Mouse (Mus musculus): Measurements from ENCODE around the gene Csk. TPM values are rescaled to one million over a fixed set of nuclear protein-coding genes. Genes with fewer than 3 reads are reported as not detected.

Csk gene
- polyA plus RNA-seq, 1 experiment: 138 TPM

DNA sequence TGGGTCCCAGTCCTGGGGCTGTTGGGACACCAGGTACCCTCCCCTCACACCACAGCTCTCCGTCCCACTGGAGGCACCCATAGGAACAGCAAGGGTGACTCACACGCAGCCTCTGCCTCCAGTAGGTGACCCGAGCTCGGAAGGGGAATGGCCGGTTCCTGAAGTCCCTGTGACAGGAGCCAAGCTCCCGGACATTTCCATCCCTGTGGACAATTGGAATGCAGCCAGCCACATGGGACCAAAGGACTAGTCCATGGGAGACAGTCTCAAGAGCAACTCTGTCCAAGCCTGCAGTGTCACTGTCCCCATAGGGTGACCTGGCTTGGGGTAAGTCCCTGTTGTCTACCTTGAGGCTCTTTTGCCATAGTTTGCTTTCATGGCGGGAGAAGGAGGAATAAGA is 39.5 kb downstream of the Csk start:
- TF ChIP-seq CTCF (IDR thresholded peaks at IDR 0.05; ENCODE audit: borderline replicate concordance, extremely low read depth, insufficient read depth, insufficient read length): no peak
- TF ChIP-seq POLR2A (IDR thresholded peaks at IDR 0.05; ENCODE audit: borderline replicate concordance, extremely low read depth, insufficient read depth, insufficient read length, poor library complexity, severe bottlenecking): no peak
- no peak for DNase-seq (ENCODE audit: low read depth)

DNA sequence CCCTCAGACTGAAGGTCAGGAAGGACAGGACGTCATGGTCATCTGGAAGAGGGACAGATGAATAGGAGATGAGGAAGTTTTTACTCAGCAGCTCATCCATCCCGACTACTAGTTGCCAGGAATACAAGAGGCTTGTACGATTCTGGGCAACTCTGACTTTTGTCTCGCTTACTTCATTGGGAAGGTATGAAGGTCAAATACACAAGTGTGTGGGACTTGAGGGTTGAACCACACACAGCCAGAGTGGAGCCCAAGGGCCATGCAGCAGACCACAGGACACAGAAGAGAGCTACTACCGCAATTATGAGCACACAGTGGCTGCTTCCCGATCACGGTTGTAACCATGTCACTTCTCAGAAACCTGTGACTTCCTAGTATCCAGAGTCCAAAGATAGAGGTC is 40.8 kb downstream of the Csk start:
- DNase-seq (ENCODE audit: low read depth): no peak
- TF ChIP-seq CTCF (IDR thresholded peaks at IDR 0.05; ENCODE audit: borderline replicate concordance, extremely low read depth, insufficient read depth, insufficient read length) (no peak), POLR2A (IDR thresholded peaks at IDR 0.05; ENCODE audit: borderline replicate concordance, extremely low read depth, insufficient read depth, insufficient read length, poor library complexity, severe bottlenecking) (no peak)

DNA sequence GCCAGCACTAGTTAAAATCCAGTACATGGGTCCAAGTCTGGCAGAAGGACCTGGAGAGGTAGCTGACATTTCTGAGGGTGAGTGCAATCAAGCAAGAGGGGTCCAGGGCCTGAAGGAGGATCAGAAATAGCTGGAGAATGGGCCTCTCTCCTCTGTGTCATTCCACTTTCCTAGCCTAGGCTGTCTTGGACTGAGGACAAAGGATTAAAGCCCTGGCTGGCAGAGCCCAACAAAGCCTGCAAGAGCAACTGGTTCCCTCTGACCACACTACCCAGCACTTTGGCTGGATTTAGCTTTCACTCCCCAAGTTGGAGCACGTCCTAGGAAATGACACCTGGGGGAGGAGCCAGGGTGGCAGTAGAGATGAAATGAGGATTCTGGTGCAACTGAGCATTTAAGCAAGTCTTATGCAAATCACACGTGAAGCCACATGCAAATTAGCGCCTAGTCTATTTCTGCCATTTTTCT is 43.0 kb downstream of the Csk start:
- DNase-seq (ENCODE audit: low read depth): peak; percentile 85
- no peak for TF ChIP-seq CTCF (IDR thresholded peaks at IDR 0.05; ENCODE audit: borderline replicate concordance, extremely low read depth, insufficient read depth, insufficient read length)
- no peak for TF ChIP-seq POLR2A (IDR thresholded peaks at IDR 0.05; ENCODE audit: borderline replicate concordance, extremely low read depth, insufficient read depth, insufficient read length, poor library complexity, severe bottlenecking)

DNA sequence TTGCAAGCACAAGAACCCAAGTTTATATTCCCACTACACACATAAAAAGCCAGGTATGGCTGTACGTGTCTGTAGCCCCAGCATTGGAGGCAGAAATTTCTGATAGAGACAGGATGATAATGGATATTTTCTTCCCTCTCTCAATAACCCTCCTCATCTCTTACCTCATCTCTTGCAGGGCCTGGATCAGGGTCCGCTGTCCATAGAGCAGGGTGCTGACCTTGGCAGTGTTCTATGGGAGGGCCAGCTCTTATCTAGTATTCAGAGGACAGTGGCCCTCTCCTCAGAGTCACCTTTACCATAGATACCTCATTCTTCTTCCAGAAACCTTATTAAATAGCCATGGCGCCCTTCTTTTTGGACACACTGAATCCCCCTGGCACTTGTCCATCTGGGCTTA is 43.6 kb downstream of the Csk start:
- no peak for DNase-seq (ENCODE audit: low read depth)
- TF ChIP-seq POLR2A (IDR thresholded peaks at IDR 0.05; ENCODE audit: borderline replicate concordance, extremely low read depth, insufficient read depth, insufficient read length, poor library complexity, severe bottlenecking): no peak
- TF ChIP-seq CTCF (IDR thresholded peaks at IDR 0.05; ENCODE audit: borderline replicate concordance, extremely low read depth, insufficient read depth, insufficient read length): no peak

DNA sequence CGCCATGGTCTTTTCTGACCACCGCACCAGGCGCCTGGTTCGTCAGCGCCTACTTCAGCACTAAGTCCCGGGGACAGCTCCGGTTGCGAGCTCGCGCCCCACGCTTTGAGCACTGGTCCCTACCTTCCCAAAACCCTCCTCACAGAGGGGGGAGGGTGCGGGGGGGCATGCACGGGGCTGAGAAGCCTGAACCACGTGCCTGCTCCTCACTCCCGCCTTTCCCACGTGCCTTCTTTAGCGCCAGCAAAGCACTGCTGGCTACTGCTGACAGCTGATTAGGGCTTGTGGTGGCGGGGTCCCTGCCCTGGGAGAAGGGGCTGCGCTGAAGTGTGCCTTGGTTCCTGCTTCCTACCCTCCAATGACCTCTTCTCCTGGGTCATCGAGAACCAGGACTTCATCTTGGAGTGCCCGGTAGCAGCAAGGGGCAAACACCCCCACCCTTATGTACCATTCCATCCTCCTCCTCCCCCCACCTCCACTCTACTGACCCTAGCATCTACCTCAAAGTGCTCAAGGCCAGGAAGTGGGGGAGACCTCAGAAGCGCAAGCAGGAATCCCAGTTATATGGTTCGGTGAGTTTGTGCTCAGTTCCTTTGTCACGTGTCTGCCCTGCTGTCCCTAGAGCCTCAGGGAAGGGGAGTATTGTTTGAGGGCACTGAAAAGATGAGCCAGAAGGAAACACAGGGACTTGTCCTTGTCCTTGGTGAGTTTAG is 47.1 kb downstream of the Csk start, which contains the start of gene Cplx3:
Gene Cplx3 (minus strand): TSS at position 143 of the 713 bp plus-strand sequence.
- no peak for TF ChIP-seq CTCF (IDR thresholded peaks at IDR 0.05; ENCODE audit: borderline replicate concordance, extremely low read depth, insufficient read depth, insufficient read length)
- TF ChIP-seq POLR2A (IDR thresholded peaks at IDR 0.05; ENCODE audit: borderline replicate concordance, extremely low read depth, insufficient read depth, insufficient read length, poor library complexity, severe bottlenecking): no peak
- peak; percentile 59 for DNase-seq (ENCODE audit: low read depth)

DNA sequence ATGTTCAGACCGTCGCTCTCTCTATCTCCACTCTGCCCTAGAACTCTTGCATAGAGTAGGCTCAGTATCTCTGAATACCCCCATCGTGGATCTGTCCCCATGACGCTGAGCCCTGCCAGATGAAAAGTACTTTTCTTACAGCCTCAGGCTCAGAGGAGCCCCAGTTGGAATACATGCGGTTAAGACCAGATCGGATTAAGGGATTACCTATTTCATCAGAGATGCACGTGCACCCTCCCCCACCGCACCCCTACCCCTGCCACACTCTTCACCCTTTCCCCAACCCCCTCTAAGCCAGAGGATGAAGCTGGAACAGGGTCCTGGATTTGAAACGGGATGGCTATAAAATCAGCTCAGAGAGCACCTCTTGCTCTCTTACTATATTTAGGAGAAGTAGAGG is 47.9 kb downstream of the Csk start:
- DNase-seq (ENCODE audit: low read depth): no peak
- no peak for TF ChIP-seq CTCF (IDR thresholded peaks at IDR 0.05; ENCODE audit: borderline replicate concordance, extremely low read depth, insufficient read depth, insufficient read length)
- no peak for TF ChIP-seq POLR2A (IDR thresholded peaks at IDR 0.05; ENCODE audit: borderline replicate concordance, extremely low read depth, insufficient read depth, insufficient read length, poor library complexity, severe bottlenecking)

DNA sequence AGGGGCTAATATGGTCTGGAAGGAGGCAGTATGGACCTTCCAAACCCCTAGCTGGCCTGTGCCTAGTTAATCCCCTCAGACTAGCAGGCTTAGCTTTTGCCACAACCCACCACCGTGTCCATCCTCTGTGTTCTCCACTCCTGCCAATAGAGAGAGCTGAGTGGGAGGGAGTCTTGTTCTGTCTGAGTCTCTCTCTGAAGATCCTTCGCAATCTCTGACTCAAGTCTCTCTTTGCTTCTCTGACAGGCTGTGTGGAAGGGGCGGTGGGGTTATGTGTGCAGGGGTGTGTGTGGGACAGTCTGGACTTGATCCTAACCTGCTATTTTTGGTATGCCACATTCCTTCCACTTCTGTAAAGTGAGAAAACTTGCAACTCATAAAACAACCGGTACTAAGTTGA is 48.6 kb downstream of the Csk start:
- no peak for DNase-seq (ENCODE audit: low read depth)
- TF ChIP-seq CTCF (IDR thresholded peaks at IDR 0.05; ENCODE audit: borderline replicate concordance, extremely low read depth, insufficient read depth, insufficient read length) (no peak), POLR2A (IDR thresholded peaks at IDR 0.05; ENCODE audit: borderline replicate concordance, extremely low read depth, insufficient read depth, insufficient read length, poor library complexity, severe bottlenecking) (no peak)

DNA sequence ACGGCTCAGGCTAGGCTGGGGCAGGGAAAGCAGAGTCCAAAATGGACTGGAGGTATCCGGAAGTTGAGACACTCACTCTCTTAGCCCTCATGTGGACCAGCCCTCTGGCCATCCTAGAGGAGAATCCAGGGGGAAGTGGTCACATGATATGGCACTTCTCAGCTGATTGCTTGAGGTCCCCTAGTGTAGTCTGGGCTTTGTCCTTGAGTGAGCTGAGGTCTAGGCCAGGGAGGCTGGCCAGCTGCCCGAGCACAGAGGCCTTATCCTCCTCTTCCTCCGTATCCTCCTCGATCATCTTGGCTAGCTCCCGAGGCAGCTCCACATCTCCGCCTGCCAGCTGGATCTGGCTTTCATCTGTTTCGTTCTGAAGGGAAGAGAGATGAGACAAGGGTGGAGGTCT is 51.3 kb downstream of the Csk start:
- no peak for DNase-seq (ENCODE audit: low read depth)
- TF ChIP-seq POLR2A (IDR thresholded peaks at IDR 0.05; ENCODE audit: borderline replicate concordance, extremely low read depth, insufficient read depth, insufficient read length, poor library complexity, severe bottlenecking): no peak
- TF ChIP-seq CTCF (IDR thresholded peaks at IDR 0.05; ENCODE audit: borderline replicate concordance, extremely low read depth, insufficient read depth, insufficient read length): no peak

DNA sequence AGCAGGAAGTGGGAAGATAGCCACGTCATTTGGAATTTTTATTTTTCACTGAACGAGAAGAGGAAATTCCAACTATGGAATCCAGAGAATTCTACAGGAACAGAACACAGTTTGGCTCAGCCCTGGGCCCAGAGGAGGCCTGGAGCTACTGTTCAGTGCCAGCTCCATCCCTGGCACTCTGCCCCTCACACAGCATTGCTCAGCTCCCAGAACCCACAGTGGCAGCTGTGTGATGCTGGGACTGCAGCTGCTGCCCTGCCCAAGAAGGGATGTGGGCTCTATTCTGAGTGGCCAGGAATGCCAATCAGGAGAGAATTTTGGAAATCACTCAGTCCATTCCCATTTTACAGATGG is 52.1 kb downstream of the Csk start:
- TF ChIP-seq POLR2A (IDR thresholded peaks at IDR 0.05; ENCODE audit: borderline replicate concordance, extremely low read depth, insufficient read depth, insufficient read length, poor library complexity, severe bottlenecking): no peak
- TF ChIP-seq CTCF (IDR thresholded peaks at IDR 0.05; ENCODE audit: borderline replicate concordance, extremely low read depth, insufficient read depth, insufficient read length): no peak

DNA sequence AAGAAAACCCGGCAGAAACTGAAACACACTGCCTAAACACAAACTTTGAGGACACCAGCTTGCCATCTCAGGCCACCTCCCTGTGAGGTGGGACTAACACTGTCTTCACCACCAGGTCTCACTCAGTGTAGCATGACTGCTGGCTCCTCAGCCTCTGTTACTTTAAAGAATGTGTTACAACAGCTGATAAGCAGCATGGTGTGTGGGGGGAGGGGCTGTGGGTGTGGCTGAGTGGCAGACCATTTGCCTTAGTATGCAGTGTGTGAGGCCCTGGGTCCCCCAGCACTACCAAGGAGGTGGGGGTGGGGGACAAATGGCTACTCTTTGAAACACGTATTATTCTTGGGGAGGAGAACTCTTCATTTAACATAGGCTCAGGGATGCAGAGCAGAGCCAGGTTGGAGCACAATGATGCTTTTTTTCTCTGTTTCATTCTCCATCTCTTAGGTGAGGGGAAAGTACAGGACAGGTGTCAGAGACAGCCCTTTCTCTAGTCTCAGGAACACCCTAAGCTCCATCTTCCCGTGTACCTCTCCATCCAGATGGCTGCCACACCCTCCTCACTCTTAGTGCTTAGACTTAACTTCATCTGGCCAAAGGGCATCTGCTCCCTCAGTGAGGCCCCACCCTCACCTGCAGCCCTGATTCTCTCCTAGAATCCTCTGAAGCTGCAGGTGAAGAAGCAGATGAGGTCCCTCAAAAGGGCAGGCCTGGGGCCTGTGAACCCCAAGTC is 52.6 kb downstream of the Csk start:
- peak; percentile 52 for DNase-seq (ENCODE audit: low read depth)
- TF ChIP-seq CTCF (IDR thresholded peaks at IDR 0.05; ENCODE audit: borderline replicate concordance, extremely low read depth, insufficient read depth, insufficient read length): no peak
- no peak for TF ChIP-seq POLR2A (IDR thresholded peaks at IDR 0.05; ENCODE audit: borderline replicate concordance, extremely low read depth, insufficient read depth, insufficient read length, poor library complexity, severe bottlenecking)

More for the DNA sequence above, 52.1 kb downstream of the Csk start:
- DNase-seq (ENCODE audit: low read depth): peak; percentile 74

DNA sequence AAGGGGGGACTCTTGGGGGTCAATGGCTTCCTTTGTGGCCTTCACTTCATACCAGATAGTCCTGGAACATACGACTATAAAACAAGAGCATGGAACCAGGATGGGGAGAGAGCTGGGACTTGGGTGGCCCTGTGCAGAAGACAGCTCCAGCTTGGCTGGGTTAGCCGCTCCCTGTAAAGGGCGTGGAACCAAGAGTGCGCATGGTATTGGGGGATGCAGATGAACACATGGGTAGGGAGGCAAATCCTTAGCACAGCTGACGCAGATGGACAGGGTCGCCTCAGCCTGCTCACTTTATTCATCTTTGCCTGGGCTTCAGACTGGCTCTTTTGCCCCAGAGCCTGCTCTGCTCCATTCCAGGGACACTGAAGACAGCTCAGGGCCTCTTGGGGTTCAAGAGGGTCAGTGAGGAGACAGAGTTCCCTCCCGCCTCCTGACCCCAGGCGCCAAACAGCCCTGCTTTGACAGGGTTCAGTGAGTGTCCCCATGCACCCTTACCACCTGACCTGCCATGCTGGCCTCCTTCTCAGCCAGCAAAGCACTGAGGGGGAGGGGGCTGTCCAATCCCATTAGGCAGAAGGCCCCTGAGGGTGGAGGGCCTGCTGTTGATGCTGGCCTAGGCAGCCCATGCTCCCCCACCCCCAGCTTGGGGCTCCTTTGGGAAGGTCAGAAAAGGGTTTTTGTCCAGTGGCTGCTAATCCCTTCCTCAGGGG is 54.4 kb downstream of the Csk start:
- TF ChIP-seq CTCF (IDR thresholded peaks at IDR 0.05; ENCODE audit: borderline replicate concordance, extremely low read depth, insufficient read depth, insufficient read length) (no peak), POLR2A (IDR thresholded peaks at IDR 0.05; ENCODE audit: borderline replicate concordance, extremely low read depth, insufficient read depth, insufficient read length, poor library complexity, severe bottlenecking) (no peak)
- peak; percentile 24 for DNase-seq (ENCODE audit: low read depth)

Measured in brain, embryonic 14.5 days (tissue).